Mouse (Mus musculus) lung, postnatal 0 days (tissue): Measurements from ENCODE around the gene Arhgef18.

Experiments used
- CTCF ChIP-seq: IDR thresholded peaks from 2 replicates; pipeline ENCODE4 v1.5.1; 2016; ENCODE audit warnings: antibody characterized with exemption, mild to moderate bottlenecking
- EP300 ChIP-seq: IDR thresholded peaks from 2 replicates; pipeline ENCODE4 v1.6.1; 2016; ENCODE audit warnings: antibody characterized with exemption, mild to moderate bottlenecking, control low read depth

DNA sequence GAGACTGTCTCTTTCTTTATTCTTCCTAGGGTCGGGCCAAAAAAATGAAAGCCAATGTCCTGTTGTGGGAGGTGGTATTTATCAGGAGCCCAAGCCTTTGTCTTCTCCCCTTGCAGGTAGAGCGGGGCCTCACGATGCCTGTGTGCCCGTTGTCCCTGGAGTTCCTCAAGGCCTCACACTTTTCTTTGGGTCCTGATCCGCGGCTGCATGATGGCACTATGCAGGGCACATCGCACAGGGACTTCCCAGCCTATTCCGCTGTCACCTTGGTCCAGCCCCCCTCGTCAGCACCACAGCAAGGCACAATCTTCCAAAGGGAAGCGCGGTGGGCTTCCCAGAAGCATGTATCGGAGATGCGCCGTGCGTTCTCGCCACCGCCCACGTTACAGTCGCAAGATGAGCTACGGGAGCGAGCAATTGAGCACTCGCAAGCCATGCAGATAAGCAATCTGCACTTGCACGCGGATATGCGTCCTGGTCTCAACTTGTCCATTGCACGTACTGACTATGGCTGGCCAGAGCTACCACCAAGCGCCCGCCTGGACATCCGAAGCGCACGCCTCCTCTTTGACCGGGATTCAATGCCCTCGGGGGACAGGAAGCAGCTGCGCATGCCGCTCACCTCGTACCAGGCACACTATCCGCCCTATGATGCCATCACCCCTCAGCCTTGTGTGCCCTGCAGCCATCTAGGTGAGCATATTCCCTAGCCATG lies 83.1 kb downstream of the Arhgef18 start:
- TF ChIP-seq CTCF (no peak), EP300 (no peak)
